Mouse (Mus musculus) spleen, adult 2 months (tissue): ENCODE data around the gene Ptprcap. TPM values are rescaled to one million over a fixed set of nuclear protein-coding genes. Genes with fewer than 3 reads are reported as not detected.

ENCODE experiments used
- DNase-seq, 2 experiments: peaks; one replicate each; pipeline versions ENCODE4 v3.0.0 to v3.0.0-alpha.2; 2012 to 2021; ENCODE audit warnings: low spot score in 2 of 2, low read depth in 1 of 2
- H3K27ac ChIP-seq: fragments of 200-500 bp; 2 replicates; pipeline ENCODE4 v1.5.1; 2012; ENCODE audit warnings: low read length, inconsistent platforms; ENCODE audit not compliant: insufficient read depth
- H3K27me3 ChIP-seq: fragments of 200-500 bp; 2 replicates; pipeline ENCODE4 v1.6.1; 2012; ENCODE audit warnings: mild to moderate bottlenecking, moderate library complexity, low read length, inconsistent platforms; ENCODE audit not compliant: control insufficient read depth, insufficient read depth
- H3K36me3 ChIP-seq: fragments of 200-500 bp; 2 replicates; pipeline ENCODE4 v1.6.1; 2012; ENCODE audit warnings: mild to moderate bottlenecking, low read length, inconsistent platforms; ENCODE audit not compliant: control insufficient read depth, insufficient read depth
- H3K4me1 ChIP-seq: fragments of 200-500 bp; 2 replicates; pipeline ENCODE4 v1.6.1; 2011; ENCODE audit warnings: inconsistent platforms; ENCODE audit not compliant: control insufficient read depth, insufficient read depth, insufficient read length
- H3K4me3 ChIP-seq: fragments of 200-500 bp; 2 replicates; pipeline ENCODE4 v1.5.1; 2011; ENCODE audit warnings: mild to moderate bottlenecking, inconsistent platforms; ENCODE audit not compliant: insufficient read depth, insufficient read length; ENCODE audit errors: extremely low read depth
- CTCF ChIP-seq: fragments of 200-500 bp; IDR thresholded peaks from 2 replicates; pipeline ENCODE4 v1.5.1; 2011; ENCODE audit warnings: mild to moderate bottlenecking, inconsistent platforms; ENCODE audit not compliant: insufficient read depth, insufficient read length, insufficient replicate concordance; ENCODE audit errors: extremely low read depth
- POLR2A ChIP-seq: fragments of 200-500 bp; IDR thresholded peaks from 2 replicates; pipeline ENCODE4 v1.6.1; 2011; ENCODE audit warnings: low read depth, low read length, inconsistent platforms
- WGBS: fragments of 180-500 bp; shearing (Covaris S2); methylation state at CpG from one replicate; pipeline ENCODE4 v1.1.7; 2018; 5-methylcytosine and 5-hydroxymethylcytosine counted together
- polyA plus RNA-seq: library from polyadenylated mRNA; depleted of rRNA; stranded (reverse); fragments of >200 nt; gene quantifications from 2 replicates; pipeline ENCODE4 v1.2.3, GENCODE M21; 2012

Ptprcap gene
- polyA plus RNA-seq, 1 experiment: 631 TPM

DNA sequence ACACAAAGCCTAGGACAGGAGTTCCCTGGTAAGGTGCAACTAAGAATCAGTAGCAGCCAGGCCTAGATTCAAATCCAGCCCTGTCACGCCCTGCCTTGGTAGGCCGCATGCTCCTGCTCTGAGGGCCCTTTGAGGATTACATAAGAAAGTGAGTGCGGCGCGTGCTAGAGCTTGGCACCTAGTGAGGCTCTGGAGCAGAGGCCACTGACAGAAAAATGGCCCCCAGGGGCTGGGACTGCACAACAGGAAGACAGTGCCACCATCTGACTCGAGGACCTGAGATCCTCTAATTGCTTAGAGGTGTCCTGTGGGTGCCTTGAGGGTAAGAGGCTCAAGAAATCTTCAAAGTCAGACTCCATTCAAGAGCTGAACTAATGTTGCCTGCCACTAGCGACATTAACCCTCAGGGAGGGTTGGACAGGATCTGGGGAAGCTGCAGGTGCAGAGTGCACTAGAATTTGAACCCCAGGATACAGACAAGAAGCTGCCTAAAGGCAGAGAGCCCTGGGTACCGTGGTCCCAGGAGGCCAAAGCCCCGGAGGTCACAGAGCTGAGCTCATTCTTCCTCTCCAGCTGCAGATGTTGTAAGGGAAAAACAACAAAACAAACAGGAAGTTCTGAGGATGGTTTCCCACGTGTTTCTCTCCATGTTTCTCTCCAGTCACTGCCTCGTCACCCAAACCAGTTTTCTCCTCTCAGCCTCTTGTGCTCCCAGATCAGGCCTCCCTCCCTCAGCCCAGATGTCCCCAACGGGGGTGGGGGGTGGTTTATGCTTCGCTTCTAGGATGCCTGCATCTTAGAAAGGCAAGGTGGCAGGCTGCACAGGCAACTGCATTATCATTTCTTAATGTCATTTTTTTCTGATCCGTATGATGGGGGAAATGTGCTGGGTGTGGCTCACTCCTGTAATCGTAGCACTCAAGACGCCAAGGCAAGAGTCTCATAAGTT lies 8.6 kb upstream of the Ptprcap start:
- Histone ChIP-seq H3K36me3 (no peaks in the 10 kb centered on the region), H3K27ac (peak overlapping the region; percentile 77), H3K27me3 (no peaks in the 10 kb centered on the region), H3K4me3 (no peak overlapping the region), H3K4me1 (peaks cover 51% of the 10 kb centered on the region)
- WGBS: 30% methylated on average over 16 of the region's 16 CpGs
- DNase-seq: peak in 1 of 2 experiments; percentile 66
- TF ChIP-seq CTCF: no peak

GRCm38 (mm10) chr19:4145936-4146335 lies 7.5 kb upstream of the Ptprcap start:
- H3K27ac ChIP-seq: no peak overlapping the region
- no peak overlapping the region for H3K4me3 ChIP-seq
- H3K27me3 ChIP-seq: no peaks in the 10 kb centered on the region
- DNase-seq: no peak
- H3K4me1 ChIP-seq: peaks cover 58% of the 10 kb centered on the region
- WGBS: 98% methylated on average over 5 of the region's 5 CpGs
- TF ChIP-seq POLR2A: no peak
- TF ChIP-seq CTCF: no peak
- peaks cover 7% of the 10 kb centered on the region; the same call in 1 of the 2 replicates for H3K36me3 ChIP-seq

GRCm38 (mm10) chr19:4146366-4147021 lies 6.9 kb upstream of the Ptprcap start:
- H3K4me1 ChIP-seq: peaks cover 58% of the 10 kb centered on the region
- H3K36me3 ChIP-seq: peaks cover 11% of the 10 kb centered on the region; the same call in 1 of the 2 replicates
- DNase-seq: no peak
- no peak overlapping the region for H3K4me3 ChIP-seq
- H3K27me3 ChIP-seq: no peaks in the 10 kb centered on the region
- TF ChIP-seq POLR2A: no peak
- no peak for TF ChIP-seq CTCF
- WGBS: 82% methylated on average over 12 of the region's 12 CpGs
- peak overlapping the region; percentile 55 for H3K27ac ChIP-seq

DNA sequence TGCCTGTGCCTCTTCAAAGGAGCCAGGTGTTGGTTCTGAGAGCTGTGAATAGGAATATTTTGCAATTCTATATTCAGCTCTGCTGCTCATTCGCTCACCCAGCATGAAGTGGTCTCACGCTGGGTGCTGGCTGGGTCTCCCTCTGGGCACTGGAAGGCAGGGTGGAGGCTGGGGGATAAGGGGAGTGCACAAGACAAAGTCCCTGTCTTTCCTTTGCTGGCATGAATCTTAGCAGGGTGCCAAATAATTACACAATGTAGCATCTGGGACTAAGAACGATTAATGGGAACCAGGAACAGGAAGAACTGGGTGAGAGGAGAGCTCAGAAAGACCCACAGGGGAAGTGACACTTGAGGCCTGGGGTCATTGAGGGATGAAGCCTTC lies 6.4 kb upstream of the Ptprcap start:
- Histone ChIP-seq H3K4me1 (peaks cover 58% of the 10 kb centered on the region), H3K27me3 (no peaks in the 10 kb centered on the region), H3K36me3 (peaks cover 14% of the 10 kb centered on the region; the same call in 1 of the 2 replicates), H3K4me3 (no peak overlapping the region), H3K27ac (peak overlapping the region; percentile 72)
- WGBS: 50% methylated on average over 3 of the region's 3 CpGs
- no peak for DNase-seq
- no peak for TF ChIP-seq CTCF
- no peak for TF ChIP-seq POLR2A

GRCm38 (mm10) chr19:4147782-4148490 lies 5.5 kb upstream of the Ptprcap start:
- Histone ChIP-seq H3K27me3 (no peaks in the 10 kb centered on the region), H3K27ac (peak overlapping the region; percentile 72), H3K36me3 (peaks cover 18% of the 10 kb centered on the region), H3K4me1 (peaks cover 55% of the 10 kb centered on the region), H3K4me3 (peak overlapping the region; percentile 77)
- no peak for DNase-seq
- TF ChIP-seq POLR2A: no peak
- no peak for TF ChIP-seq CTCF
- 38% methylated on average over 9 of the region's 9 CpGs for WGBS

DNA sequence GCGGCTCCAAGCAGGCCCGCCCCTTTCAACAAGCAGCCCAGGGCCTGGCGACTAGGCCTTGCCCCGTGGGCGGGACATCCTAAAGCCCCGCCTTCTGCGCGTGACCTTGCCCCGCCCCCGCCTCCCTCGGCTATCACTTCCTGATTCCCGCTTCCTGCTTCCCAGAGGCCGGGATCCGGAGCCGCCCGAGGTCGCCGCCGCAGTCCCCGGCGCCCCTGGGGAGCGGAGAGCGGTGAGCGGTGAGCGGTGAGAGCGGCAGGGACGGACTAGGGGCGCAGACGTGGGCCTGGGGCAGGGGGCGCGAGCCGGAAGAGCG lies 5.0 kb upstream of the Ptprcap start, which contains the start of gene Coro1b:
TSS of gene Coro1b (plus strand) at position 129 of the 316 bp plus-strand sequence.
- peak within 1 kb of the TSS; percentile 86 for H3K27ac ChIP-seq
- no peaks in the 10 kb centered on the region for H3K27me3 ChIP-seq
- WGBS: 1% methylated on average over 32 of the region's 33 CpGs
- H3K36me3 ChIP-seq: peaks cover 19% of the 10 kb centered on the region
- peak; percentile 65 for TF ChIP-seq POLR2A
- no peak for TF ChIP-seq CTCF
- H3K4me1 ChIP-seq: peaks cover 50% of the 10 kb centered on the region
- H3K4me3 ChIP-seq: peak within 1 kb of the TSS; percentile 77
- peak; percentile 76 to 92 for DNase-seq
